Mouse (Mus musculus) left cerebral cortex, adult 2 months (tissue): ENCODE measurements around the gene Olfr548-ps1. TPM values are rescaled to one million over a fixed set of nuclear protein-coding genes. Genes with fewer than 3 reads are reported as not detected.

ENCODE experiments used
- DNase-seq, 2 experiments: peaks; one replicate each; pipeline ENCODE4 v3.0.0; 2021 to 2022; ENCODE audit warnings: low spot score in 2 of 2, mixed read lengths in 1 of 2; ENCODE audit errors: extremely low spot score in 1 of 2
- H3K27ac ChIP-seq: fragments of 200-600 bp; 2 replicates; pipeline ENCODE4 v1.8.1; 2022
- H3K4me3 ChIP-seq: fragments of 200-600 bp; 2 replicates; pipeline ENCODE4 v1.8.1; 2022
- CTCF ChIP-seq: fragments of 200-600 bp; IDR thresholded peaks from 2 replicates; pipeline ENCODE4 v1.8.1; 2022; ENCODE audit warnings: antibody characterized with exemption, mild to moderate bottlenecking, moderate library complexity
- intact Hi-C: fragments of 180-260 bp; cut with DNase I; formaldehyde crosslinking; loops from one replicate; pipeline ENCODE4 v1.15.1; 2025
- total RNA-seq, 2 experiments: library from RNA; stranded (reverse); gene quantifications; 2 replicates each; pipeline ENCODE4 v1.2.3; 2021

Gene Olfr548-ps1
- total RNA-seq, 2 experiments from 2014 or later = not detected

- no peak for TF ChIP-seq CTCF
- H3K4me3 ChIP-seq = no peak overlapping the region
- DNase-seq = no peak
- no peak overlapping the region for H3K27ac ChIP-seq
- intact Hi-C loops = no loop called here
These were observed 23.7 kb upstream of the Olfr548-ps1 start for GRCm38 (mm10) chr7:102517051-102517335.

GRCm38 (mm10) chr7:102529052-102529451 is 11.6 kb upstream of the Olfr548-ps1 start:
- DNase-seq = no peak
- no peak for TF ChIP-seq CTCF
- Histone ChIP-seq H3K4me3 (no peak overlapping the region), H3K27ac (no peak overlapping the region)
- intact Hi-C loops = no loop called here

- no peak for DNase-seq
- no peak within 1 kb of the TSS for H3K27ac ChIP-seq
- TF ChIP-seq CTCF = no peak
- no peak within 1 kb of the TSS for H3K4me3 ChIP-seq
- intact Hi-C loops = no loop called here
These were observed 6.2 kb upstream of the Olfr548-ps1 start, which contains the start of gene Olfr547 for GRCm38 (mm10) chr7:102534449-102534848. Gene Olfr547, plus strand, starts transcription at chr7:102534749.

GRCm38 (mm10) chr7:102541251-102541650 is 555 bp downstream of the Olfr548-ps1 start:
- Histone ChIP-seq H3K27ac (no peak overlapping the region), H3K4me3 (no peak overlapping the region)
- intact Hi-C loops = no loop called here
- no peak for DNase-seq
- TF ChIP-seq CTCF = no peak

GRCm38 (mm10) chr7:102549570-102549969 is 8.9 kb downstream of the Olfr548-ps1 start, which contains the start of gene Olfr549:
Gene Olfr549, plus strand, starts transcription at chr7:102549870.
- DNase-seq = no peak
- intact Hi-C loops = no loop called here
- Histone ChIP-seq H3K4me3 (no peak within 1 kb of the TSS), H3K27ac (no peak within 1 kb of the TSS)
- TF ChIP-seq CTCF = no peak

GRCm38 (mm10) chr7:102553279-102553678 is 12.6 kb downstream of the Olfr548-ps1 start:
- no peak for TF ChIP-seq CTCF
- intact Hi-C loops = no loop called here
- H3K27ac ChIP-seq = no peak overlapping the region
- no peak overlapping the region for H3K4me3 ChIP-seq
- no peak for DNase-seq

GRCm38 (mm10) chr7:102564999-102565997 is 24.6 kb downstream of the Olfr548-ps1 start, which contains the start of gene Trim21:
Gene Trim21, minus strand, starts transcription at chr7:102565486.
- intact Hi-C loops = no loop called here
- no peak for TF ChIP-seq CTCF
- H3K4me3 ChIP-seq = peak within 1 kb of the TSS; percentile 47
- DNase-seq = peak; percentile 35 to 54
- peak within 1 kb of the TSS; percentile 40; the same call in 1 of the 2 replicates for H3K27ac ChIP-seq

GRCm38 (mm10) chr7:102566219-102566618 is 25.5 kb downstream of the Olfr548-ps1 start:
- intact Hi-C loops = no loop called here
- H3K27ac ChIP-seq = no peak overlapping the region
- H3K4me3 ChIP-seq = no peak overlapping the region
- no peak for DNase-seq
- peak; percentile 27; the same call in 1 of the 2 replicates for TF ChIP-seq CTCF

- Histone ChIP-seq H3K4me3 (no peak within 1 kb of the TSS), H3K27ac (no peak within 1 kb of the TSS)
- no peak for TF ChIP-seq CTCF
- intact Hi-C loops = no loop called here
- DNase-seq = no peak
These were observed 30.4 kb downstream of the Olfr548-ps1 start, which contains the start of gene Olfr550 for GRCm38 (mm10) chr7:102571142-102571541. Gene Olfr550, plus strand, starts transcription at chr7:102571442.

GRCm38 (mm10) chr7:102573174-102573830 is 32.6 kb downstream of the Olfr548-ps1 start:
- intact Hi-C loops = no loop called here
- no peak for TF ChIP-seq CTCF
- no peak for DNase-seq
- Histone ChIP-seq H3K4me3 (no peak overlapping the region), H3K27ac (no peak overlapping the region)

- Histone ChIP-seq H3K4me3 (no peak overlapping the region), H3K27ac (no peak overlapping the region)
- intact Hi-C loops = no loop called here
- no peak for DNase-seq
- no peak for TF ChIP-seq CTCF
These were observed 35.3 kb downstream of the Olfr548-ps1 start for GRCm38 (mm10) chr7:102575998-102576397.

GRCm38 (mm10) chr7:102591786-102592185 is 51.1 kb downstream of the Olfr548-ps1 start, which contains the start of gene Olfr551:
Gene Olfr551, minus strand, starts transcription at chr7:102591886.
- intact Hi-C loops = no loop called here
- no peak within 1 kb of the TSS for H3K27ac ChIP-seq
- TF ChIP-seq CTCF = no peak
- no peak within 1 kb of the TSS for H3K4me3 ChIP-seq
- no peak for DNase-seq

Other genes starting within 250 kb of the Olfr548-ps1 start
- 10 to 100 TPM; 10.4 to 12.3 TPM for gene Rrm1, start 99.2 kb upstream of the Olfr548-ps1 start, total RNA-seq
- gene Olfr543, start 59.2 kb upstream of the Olfr548-ps1 start, total RNA-seq = not detected
- gene Olfr544, start 52.6 kb upstream of the Olfr548-ps1 start, total RNA-seq = not detected
- gene Olfr545, start 41.3 kb upstream of the Olfr548-ps1 start, total RNA-seq = not detected
- not detected for gene Olfr547, start 6.1 kb upstream of the Olfr548-ps1 start, total RNA-seq
- not detected for gene Olfr549, start 9.0 kb downstream of the Olfr548-ps1 start, total RNA-seq
- 1 to 10 TPM; 2.7 to 4.0 TPM for gene Trim21, start 24.6 kb downstream of the Olfr548-ps1 start, total RNA-seq
- gene Olfr550, start 30.5 kb downstream of the Olfr548-ps1 start, total RNA-seq = under 1 TPM; 0.25 to 0.42 TPM
- not detected for gene Olfr551, start 51.0 kb downstream of the Olfr548-ps1 start, total RNA-seq
- gene Olfr552, start 56.9 kb downstream of the Olfr548-ps1 start, total RNA-seq = under 1 TPM in 1 of 2 experiments, not detected in 1; 0.07 TPM
- gene Olfr553, start 77.3 kb downstream of the Olfr548-ps1 start, total RNA-seq = not detected
- gene Olfr554, start 97.5 kb downstream of the Olfr548-ps1 start, total RNA-seq = not detected
- not detected for gene Olfr555, start 117.9 kb downstream of the Olfr548-ps1 start, total RNA-seq
- gene Olfr556, start 124.0 kb downstream of the Olfr548-ps1 start, total RNA-seq = not detected
- gene Trim68, start 146.4 kb downstream of the Olfr548-ps1 start, total RNA-seq = 1 to 10 TPM; 4.9 to 6.2 TPM
- gene Olfr557, start 155.0 kb downstream of the Olfr548-ps1 start, total RNA-seq = under 1 TPM in 1 of 2 experiments, not detected in 1; 0.21 TPM
- gene Olfr558, start 161.3 kb downstream of the Olfr548-ps1 start, total RNA-seq = under 1 TPM; 0.21 to 0.25 TPM
- gene Olfr33, start 178.2 kb downstream of the Olfr548-ps1 start, total RNA-seq = not detected
- gene Olfr559, start 186.6 kb downstream of the Olfr548-ps1 start, total RNA-seq = not detected
- gene Olfr560, start 218.5 kb downstream of the Olfr548-ps1 start, total RNA-seq = under 1 TPM in 1 of 2 experiments, not detected in 1; 0.16 TPM
- gene Olfr78, start 218.6 kb downstream of the Olfr548-ps1 start, total RNA-seq = 1 to 10 TPM in 1 of 2 experiments, under 1 TPM in 1; 0.88 to 1.0 TPM
- gene Olfr561, start 230.3 kb downstream of the Olfr548-ps1 start, total RNA-seq = not detected